Mouse (Mus musculus) layer of hippocampus, adult 18-20 months (tissue): ENCODE results near the gene Cyp2j7. TPM values are rescaled to one million over a fixed set of nuclear protein-coding genes. Genes with fewer than 3 reads are reported as not detected.
"Not testable (repeated sequence)": the region's sequence is repeated elsewhere in the genome, so short reads cannot be mapped to it uniquely, and the experiment has no call there.

Source experiments
- DNase-seq, 2 experiments: peaks; one replicate each; pipeline ENCODE4 v3.0.0; 2022; ENCODE audit warnings: low spot score in 2 of 2
- long read RNA-seq: library from polyadenylated mRNA; stranded (forward); transcript quantifications from one replicate; pipeline ENCODE4 v2.0.0, GENCODE M21; 2021
- total RNA-seq, 2 experiments: library from RNA; stranded (reverse); gene quantifications; 2 replicates each; pipeline ENCODE4 v1.2.3; 2021

The Cyp2j7 gene
- total RNA-seq, result under 1 TPM; 0.20 to 0.27 TPM
- long read RNA-seq, result 0 reads

- no peak for DNase-seq
Measured at GRCm38 (mm10) chr4:96236559-96236958, at the start of gene Cyp2j7. Gene Cyp2j7, minus strand, starts transcription at chr4:96236659.

DNA sequence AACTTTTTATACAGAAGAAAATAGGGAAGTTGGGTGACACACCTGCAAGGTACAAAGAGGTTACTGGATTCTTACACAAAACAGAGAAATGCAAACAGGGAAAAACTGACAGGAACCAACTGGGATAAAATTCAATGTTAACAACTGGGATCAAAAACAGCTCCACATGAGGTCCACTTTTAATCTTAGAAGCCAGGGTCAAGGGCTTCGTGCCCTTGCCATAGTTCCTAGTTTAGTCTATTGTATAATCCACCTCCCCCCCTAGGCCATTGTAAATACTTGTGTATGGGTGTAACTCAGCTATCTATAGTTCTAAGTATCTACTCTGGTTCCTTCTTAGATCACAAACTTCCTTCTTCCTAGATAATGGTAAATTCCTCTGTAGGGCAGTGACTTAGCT lies 40.4 kb upstream of the Cyp2j7 start:
- DNase-seq, result not testable (repeated sequence)

GRCm38 (mm10) chr4:96273907-96274306 lies 37.4 kb upstream of the Cyp2j7 start:
- DNase-seq, result peak; percentile 19 to 83

DNA sequence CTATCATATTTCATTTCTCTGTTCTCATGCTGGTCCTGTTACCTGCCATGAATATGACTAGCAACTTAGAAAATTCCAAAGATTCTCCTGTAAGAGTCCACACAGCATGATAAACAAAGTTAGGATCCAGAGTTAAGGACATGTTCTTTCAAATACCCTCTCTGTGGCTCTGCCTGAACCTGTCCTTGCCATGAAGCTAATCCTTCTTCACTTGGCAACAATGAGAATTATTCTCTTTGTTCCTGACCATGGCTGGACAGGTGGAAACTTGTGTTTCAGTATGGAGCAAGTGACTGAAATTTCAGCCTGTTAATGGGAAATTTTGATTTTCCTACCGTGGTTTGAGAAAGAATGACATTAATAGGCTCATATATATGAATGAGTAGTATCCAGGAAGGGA lies 39.8 kb downstream of the Cyp2j7 start:
- no peak for DNase-seq

DNA sequence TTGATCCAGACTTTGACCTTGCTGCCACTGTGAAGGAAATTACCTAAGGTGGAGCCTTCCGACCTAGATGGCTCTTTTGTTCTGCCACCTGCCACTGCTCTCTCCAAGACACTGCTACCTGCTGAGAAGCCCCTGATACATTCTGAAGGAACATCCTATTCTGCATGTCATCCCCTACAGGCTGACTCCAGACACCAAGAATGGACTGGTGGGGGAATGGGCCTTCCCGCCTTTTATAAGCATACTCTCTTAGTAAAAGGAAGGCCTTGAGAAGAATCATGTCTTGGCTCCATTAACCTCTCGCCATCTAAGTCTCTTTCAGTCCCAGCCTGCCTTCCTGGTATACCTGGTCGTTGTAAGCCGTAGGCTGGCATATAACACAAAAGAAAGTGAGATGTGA lies 47.1 kb downstream of the Cyp2j7 start:
- not testable (repeated sequence) for DNase-seq

- DNase-seq, result not testable (repeated sequence)
Measured at GRCm38 (mm10) chr4:96188671-96189070, 47.8 kb downstream of the Cyp2j7 start.

- not testable (repeated sequence) for DNase-seq
Measured at GRCm38 (mm10) chr4:96188146-96188545, 48.3 kb downstream of the Cyp2j7 start.

DNA sequence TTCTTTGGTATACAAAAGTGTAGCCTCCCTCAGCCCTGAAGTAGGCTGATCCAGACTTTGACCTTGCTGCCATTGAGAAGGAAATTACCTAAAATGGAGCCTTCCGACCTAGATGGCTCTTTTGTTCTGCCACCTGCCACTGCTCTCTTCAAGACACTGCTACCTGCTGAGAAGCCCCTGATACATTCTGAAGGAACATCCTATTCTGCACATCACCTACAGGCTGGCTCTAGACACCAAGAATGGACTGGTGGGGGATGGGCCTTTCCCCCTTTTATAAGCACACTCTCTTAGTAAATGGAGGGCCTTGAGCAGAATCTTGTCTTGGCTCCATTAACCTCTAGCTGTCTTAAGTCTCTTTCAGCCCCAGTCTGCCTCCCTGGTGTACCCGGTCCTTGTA lies 51.7 kb downstream of the Cyp2j7 start:
- not testable (repeated sequence) for DNase-seq

GRCm38 (mm10) chr4:96162839-96163238 lies 73.6 kb downstream of the Cyp2j7 start:
- DNase-seq, result no peak

- DNase-seq, result no peak
Measured at GRCm38 (mm10) chr4:96161575-96161974, 74.9 kb downstream of the Cyp2j7 start.

Other genes starting within 250 kb of the Cyp2j7 start
- gene Cyp2j13, start 159.1 kb downstream of the Cyp2j7 start, total RNA-seq, result 1 to 10 TPM; 2.2 to 3.5 TPM
- gene Cyp2j12, start 95.5 kb downstream of the Cyp2j7 start, total RNA-seq, result 1 to 10 TPM; 4.1 to 4.3 TPM
- gene Cyp2j11, start 112.0 kb upstream of the Cyp2j7 start, total RNA-seq, result under 1 TPM; 0.38 to 0.69 TPM